Mouse (Mus musculus) heart, postnatal 0 days (tissue): Measurements from ENCODE around the gene Sdcbp2.

Source experiments
- CTCF ChIP-seq: IDR thresholded peaks from 2 replicates; pipeline ENCODE4 v1.5.1; 2016; ENCODE audit warnings: antibody characterized with exemption, control low read depth, low read depth
- EP300 ChIP-seq: IDR thresholded peaks from 2 replicates; pipeline ENCODE4 v1.6.1; 2016; ENCODE audit warnings: antibody characterized with exemption, low read depth

DNA sequence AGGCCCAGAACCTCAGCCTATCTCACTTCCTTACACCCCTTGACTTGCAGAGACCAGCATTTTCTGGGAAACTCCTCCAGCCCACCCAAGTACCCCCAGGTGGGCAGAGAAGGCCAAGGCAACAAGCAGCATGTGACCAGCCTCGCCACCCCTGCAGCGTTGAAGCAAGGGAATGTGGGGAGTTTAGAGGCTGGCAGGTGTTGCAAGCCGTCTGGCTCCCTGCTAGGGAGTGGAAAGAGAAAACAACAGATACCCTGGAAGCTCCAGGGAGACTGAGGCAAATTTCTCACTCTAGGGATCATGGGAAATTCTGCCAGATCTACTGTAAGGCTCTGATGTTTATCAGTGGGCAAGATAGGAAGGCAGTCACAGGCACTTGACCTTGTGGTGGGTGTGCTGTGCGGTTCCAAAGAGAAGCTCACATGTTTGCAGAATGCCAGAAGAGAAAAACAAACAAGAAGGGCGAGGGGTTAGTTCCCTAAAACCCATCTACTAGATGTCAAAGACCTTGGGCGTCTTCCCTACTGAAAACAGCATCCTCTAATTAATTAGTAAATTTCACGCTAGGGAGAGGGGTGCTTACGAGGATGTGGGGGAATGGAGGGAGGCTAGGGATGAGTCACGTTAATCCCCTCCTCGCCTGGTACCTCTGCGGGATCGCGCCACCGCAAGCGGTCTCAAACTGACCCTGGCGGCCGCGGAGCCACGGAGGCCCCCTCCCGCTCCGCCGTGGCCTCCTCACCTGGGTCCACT lies 59.2 kb downstream of the Sdcbp2 start:
- TF ChIP-seq CTCF (no peak), EP300 (no peak)
